Mouse (Mus musculus) Muller cell, postnatal 12 days (primary cell): Measurements from ENCODE around the gene Bub1b.
A peak's percentile ranks its signal among the peaks of the same experiment; 100 is the strongest.
"Not testable (repeated sequence)": the region's sequence is repeated elsewhere in the genome, so short reads cannot be mapped to it uniquely, and the experiment has no call there.

Source experiments
- DNase-seq: peaks from one replicate; pipeline ENCODE4 v3.0.0-alpha.2; 2015; ENCODE audit errors: inconsistent ontology term

The Bub1b gene

DNA sequence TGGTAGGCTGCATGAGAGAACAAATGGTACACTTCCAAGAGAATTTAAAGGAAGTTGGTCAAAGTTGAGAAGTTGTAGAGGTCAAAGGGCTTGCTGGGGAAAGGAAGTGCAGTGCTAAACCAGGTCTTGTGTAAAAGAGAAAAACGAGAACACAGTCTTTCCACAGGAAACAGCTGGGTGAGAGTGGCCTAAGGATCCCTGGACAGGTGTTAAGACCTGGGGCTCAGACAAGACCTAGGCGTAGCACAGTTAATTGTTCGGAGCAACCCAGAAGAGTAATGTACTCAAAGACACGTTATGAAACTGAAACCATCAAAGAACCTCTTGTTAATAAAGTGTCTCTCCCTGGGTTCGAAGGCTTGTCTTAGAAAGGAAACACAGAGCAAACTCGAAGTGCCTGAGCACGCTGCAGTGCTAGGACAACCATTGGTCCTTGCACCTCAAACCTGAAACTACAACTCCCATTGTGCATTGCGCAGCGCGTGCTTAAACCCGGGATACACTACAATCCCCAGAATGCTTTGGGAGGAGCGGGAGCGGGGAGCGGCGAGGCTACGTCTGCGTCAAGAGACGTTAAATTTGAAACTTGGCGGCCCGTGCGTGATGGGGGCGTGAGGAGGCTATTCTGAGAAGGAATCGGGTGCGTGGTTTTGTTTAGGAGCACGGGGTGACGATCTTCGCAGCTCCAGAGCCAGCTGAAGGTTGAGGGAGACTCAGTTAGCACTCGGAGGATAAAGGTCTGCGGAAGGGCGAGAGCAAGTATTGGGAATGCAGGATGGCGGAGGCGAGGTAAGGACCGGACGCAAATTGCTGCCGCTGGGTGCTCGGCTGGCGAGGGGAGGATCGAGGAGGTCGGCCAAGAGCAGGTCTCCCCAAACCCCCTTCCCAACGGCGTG is at the start of gene Bub1b:
Gene Bub1b (plus strand): TSS at position 539 of the 896 bp plus-strand sequence.
- DNase-seq: peak; percentile 91

GRCm38 (mm10) chr2:118548421-118549221 is 49.4 kb upstream of the Bub1b start:
- no peak for DNase-seq

- peak; percentile 96 for DNase-seq
Observed at GRCm38 (mm10) chr2:118549507-118550473, 48.2 kb upstream of the Bub1b start, which contains the start of gene Bmf. Bmf (minus strand) TSS chr2:118549687.

- DNase-seq: peak; percentile 54
Observed at GRCm38 (mm10) chr2:118551606-118552005, 46.4 kb upstream of the Bub1b start.

GRCm38 (mm10) chr2:118554356-118554990 is 43.5 kb upstream of the Bub1b start:
- not testable (repeated sequence) for DNase-seq

- no peak for DNase-seq
Observed at GRCm38 (mm10) chr2:118558426-118558825, 39.6 kb upstream of the Bub1b start.

DNA sequence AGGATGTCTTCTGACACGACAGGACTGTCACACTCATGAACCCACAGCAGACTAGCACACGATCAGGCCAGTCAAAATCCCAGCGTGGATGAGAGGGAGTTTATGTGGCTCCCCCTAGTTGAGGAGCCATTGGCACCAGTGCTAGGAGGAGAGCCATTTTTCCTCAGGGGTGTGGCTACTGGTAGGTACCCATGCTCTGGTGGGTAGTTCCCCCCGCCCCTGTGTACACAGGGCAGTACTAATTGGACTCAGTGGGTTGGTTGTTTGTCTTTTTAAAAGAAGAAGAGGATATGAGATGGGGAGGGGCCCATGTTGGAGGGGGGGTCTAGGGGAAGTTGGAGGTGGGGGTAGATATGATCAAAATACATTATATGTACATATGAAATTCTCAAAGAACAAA is 36.0 kb upstream of the Bub1b start:
- no peak for DNase-seq

GRCm38 (mm10) chr2:118562431-118562830 is 35.6 kb upstream of the Bub1b start:
- DNase-seq: no peak

DNA sequence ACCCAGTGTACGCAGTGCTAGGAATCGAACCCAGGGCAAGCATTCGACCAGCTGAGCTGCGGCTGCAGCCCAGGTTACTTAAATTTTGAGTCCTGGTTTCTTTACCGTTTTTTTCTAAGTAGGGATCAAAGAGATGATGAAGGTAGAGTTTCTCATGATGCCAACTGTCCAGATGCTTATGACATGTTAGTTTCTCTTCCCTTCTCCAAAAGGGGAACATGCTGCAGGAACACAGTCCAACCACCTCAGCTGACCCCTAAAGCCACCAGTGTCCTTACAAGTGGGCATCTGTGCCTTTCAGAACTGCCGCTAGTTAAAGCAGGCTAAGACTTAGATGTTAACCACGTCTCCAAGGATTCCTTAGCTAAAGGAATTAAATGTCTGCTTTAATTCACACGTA is 30.8 kb upstream of the Bub1b start:
- no peak for DNase-seq

DNA sequence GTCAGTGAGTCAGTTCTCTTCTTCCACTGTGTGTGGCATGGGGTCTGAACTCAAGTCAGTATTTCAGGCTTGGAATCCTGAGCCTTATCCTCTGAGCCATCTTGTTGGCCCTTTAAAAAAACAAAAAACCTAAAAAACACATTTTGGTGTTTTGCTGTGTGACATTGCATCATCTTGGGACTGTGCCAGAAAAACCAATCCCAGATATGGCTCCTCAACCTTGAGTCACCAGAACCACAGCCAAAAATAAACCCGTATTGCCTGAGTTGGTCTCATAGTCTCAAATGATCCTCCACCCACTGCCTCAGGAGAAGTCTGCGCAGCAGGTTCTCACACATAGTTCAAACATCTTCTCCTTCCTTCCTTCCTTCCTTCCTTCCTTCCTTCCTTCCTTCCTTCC is 27.1 kb upstream of the Bub1b start:
- DNase-seq: peak; percentile 5

DNA sequence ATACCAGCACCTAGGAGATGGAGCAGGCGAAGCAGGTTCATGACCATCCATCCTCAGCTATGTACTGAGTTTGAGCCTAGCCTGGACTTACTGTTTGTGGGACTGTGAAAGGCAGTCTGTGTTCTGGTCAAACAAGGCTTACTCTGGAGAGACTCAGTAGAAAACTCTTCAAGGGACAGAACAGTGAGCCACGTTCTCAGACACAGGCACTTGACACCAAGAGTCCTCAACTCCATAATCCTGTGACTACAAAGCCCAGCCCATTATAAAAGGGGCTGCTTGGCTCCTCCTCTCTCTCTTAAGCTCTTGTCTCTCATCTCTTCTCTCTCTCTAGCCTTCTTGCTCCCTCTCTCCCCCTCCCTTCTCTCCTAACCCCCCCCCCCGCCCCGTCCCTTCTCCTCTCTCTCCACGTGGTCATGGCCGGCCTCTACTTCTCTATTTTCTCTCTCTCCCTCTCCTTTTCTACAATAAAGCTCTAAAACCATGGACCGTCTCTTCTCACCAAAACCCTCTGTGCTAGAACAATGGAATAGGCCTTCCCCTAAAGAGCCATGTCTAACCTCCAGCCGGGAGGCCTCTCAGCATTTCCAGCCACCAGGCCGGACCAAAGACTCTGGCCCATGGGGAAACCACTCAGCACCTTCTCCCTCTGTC is 25.7 kb upstream of the Bub1b start:
- DNase-seq: no peak

DNA sequence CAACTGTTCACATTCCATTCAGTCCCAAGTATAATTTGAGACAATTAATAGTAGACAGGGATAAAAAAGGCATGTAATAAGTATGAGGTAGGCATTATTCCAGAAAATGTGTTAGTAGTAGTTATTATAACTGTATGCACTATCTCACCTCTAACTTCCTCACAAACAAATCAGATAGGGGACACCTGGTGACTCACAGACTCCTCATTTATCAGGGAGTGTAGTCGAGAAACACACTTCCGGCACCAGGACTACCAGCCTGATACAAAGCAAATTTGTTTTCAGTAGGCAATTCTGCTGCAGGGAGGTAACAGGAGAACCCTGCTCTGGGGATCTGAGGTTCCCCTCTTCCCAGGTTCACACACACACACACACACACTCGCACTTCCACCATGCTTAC is 24.9 kb upstream of the Bub1b start:
- DNase-seq: no peak

- DNase-seq: no peak
Observed at GRCm38 (mm10) chr2:118586013-118586412, 12.0 kb upstream of the Bub1b start.

DNA sequence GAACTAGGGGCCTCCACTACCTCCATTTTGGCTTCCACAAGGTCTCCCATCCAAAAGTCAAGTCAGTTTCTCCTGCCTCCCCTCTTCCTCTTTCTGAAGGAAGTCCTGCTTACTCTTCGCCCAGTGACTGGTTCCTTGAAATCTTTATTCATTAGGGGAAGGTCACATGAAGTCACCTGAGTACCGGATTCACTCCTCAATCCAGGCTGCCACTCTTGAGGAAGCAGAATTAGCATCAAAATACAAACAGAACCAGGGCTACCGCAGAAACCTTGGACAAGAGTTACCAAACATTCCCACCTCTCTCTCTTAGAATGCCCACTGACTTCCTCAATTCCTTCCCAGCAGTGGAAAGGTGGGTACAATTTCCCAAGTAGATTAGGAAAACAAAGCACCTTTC is 10.3 kb upstream of the Bub1b start:
- DNase-seq: no peak

GRCm38 (mm10) chr2:118591083-118591482 is 6.9 kb upstream of the Bub1b start:
- DNase-seq: no peak

DNA sequence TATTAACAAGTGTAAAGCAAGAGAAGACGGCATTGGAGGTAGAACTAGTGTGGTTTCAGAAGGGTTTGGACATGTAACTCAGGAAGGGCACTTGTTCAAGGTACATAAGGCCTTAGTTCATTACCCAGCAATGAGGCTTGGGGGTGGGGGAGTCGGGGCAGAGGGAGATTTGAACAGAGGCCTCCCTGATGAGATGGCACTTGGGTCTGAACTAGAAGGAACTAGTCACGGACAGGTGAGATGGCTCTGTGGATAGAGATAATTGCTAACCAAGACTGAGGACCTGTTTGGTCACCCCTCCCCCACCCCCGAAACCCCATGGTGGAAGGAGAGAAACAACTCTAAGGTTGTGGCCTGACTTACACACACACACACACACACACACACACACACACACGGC is 1.1 kb downstream of the Bub1b start:
- DNase-seq: peak; percentile 9

DNA sequence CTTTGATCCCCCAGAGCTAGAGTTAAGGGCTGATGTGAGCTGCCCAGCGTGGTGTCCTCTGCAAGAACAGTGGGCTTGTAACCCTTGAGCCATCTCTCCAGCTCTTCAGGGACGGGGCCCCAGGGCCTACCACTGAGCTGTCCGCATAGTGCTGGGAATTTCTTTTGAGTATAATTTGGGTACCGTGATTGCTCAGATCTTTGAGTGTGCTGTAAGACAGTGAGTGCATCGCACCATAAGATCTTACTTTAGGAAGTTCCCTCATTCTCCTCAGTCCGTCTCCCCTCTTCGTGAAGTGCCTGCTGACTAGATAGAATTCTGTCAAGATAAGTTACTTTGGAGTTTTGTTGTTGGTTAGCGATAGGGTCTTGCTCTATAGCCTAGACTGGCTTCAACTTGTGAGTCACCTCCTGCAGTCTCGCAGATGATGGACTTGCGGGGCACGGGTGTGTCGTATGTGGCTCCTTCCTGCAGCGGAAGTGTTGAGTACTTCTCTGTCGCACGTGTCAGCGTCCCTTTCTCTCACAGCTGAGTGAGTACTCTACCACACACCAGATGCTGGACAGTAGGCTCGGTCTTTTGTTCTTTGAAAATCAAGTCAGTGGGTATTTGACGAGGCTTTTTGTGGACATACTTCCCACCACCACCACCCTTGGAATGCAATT is 3.7 kb downstream of the Bub1b start:
- DNase-seq: no peak

DNA sequence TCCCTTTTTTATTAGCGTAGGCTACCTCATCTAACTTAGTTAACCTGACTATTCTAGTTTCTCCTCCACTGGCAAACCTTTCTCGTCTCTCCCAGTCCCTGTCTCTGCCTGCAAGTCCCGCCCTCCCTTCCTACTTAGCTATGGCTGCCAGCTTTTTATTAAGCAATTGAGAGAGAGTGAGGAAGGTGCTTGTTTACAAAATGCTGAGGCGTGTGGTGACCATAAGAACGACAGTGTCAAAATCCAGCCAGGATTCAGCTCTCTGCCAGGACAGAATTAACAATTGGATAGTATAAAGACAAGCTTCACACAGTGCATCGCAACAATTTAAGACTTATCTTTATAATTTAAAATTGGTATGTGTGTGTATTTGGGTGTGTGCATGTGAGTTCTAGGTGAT is 6.1 kb downstream of the Bub1b start:
- no peak for DNase-seq

GRCm38 (mm10) chr2:118606032-118606431 is 8.0 kb downstream of the Bub1b start:
- no peak for DNase-seq

- DNase-seq: no peak
Observed at GRCm38 (mm10) chr2:118606976-118607375, 9.0 kb downstream of the Bub1b start.
